Mouse (Mus musculus) ES-E14 (cell line): ENCODE measurements around the gene Ncam1. TPM values are rescaled to one million over a fixed set of nuclear protein-coding genes. Genes with fewer than 3 reads are reported as not detected.

Experiments
- DNase-seq: peaks from one replicate; pipeline ENCODE4 v3.0.0-alpha.2; 2013; ENCODE audit warnings: low read depth, low spot score
- H3K27ac ChIP-seq: 2 replicates; pipeline ENCODE4 v1.5.1; 2012; ENCODE audit warnings: low read depth, mild to moderate bottlenecking, low read length, moderate library complexity, mixed read lengths; ENCODE audit not compliant: poor library complexity, insufficient read depth, severe bottlenecking
- H3K36me3 ChIP-seq: 2 replicates; pipeline ENCODE4 v1.6.1; 2012; ENCODE audit warnings: mild to moderate bottlenecking, low read length, moderate library complexity, mixed read lengths; ENCODE audit not compliant: control insufficient read depth, poor library complexity, insufficient read depth, severe bottlenecking
- H3K4me1 ChIP-seq, 2 experiments: fragments of 150-350 bp in 1 of 2; sonication (generic) in 1 of 2; 2 replicates each; pipeline ENCODE4 v1.6.1; 2012; ENCODE audit warnings: low read length in 2 of 2, mild to moderate bottlenecking in 1 of 2, mixed read lengths in 1 of 2; ENCODE audit not compliant: control insufficient read depth in 2 of 2, insufficient read depth in 2 of 2, poor library complexity in 1 of 2
- H3K4me3 ChIP-seq, 2 experiments: fragments of 150-350 bp in 1 of 2; sonication (generic) in 1 of 2; 2 replicates each; pipeline ENCODE4 v1.5.1; 2012; ENCODE audit warnings: low read length in 2 of 2, low read depth in 1 of 2, mild to moderate bottlenecking in 1 of 2, mixed read lengths in 1 of 2; ENCODE audit not compliant: insufficient read depth in 1 of 2, poor library complexity in 1 of 2, severe bottlenecking in 1 of 2
- H3K9ac ChIP-seq: 2 replicates; pipeline ENCODE4 v1.6.1; 2012; ENCODE audit warnings: low read depth, mild to moderate bottlenecking, low read length, mixed read lengths; ENCODE audit not compliant: poor library complexity, insufficient read depth, severe bottlenecking
- H3K9me3 ChIP-seq: fragments of 150-350 bp; sonication (generic); 2 replicates; pipeline ENCODE4 v1.6.1; 2012; ENCODE audit warnings: low read depth, mild to moderate bottlenecking, low read length; ENCODE audit not compliant: control insufficient read depth, insufficient read depth
- CHD2 ChIP-seq: IDR thresholded peaks from 2 replicates; pipeline ENCODE4 v1.6.1; 2014; ENCODE audit warnings: mild to moderate bottlenecking, low read depth, low read length, inconsistent platforms
- HCFC1 ChIP-seq: IDR thresholded peaks from 2 replicates; pipeline ENCODE4 v1.6.1; 2012; ENCODE audit warnings: low read length, inconsistent platforms, borderline replicate concordance; ENCODE audit not compliant: insufficient read depth
- MAFK ChIP-seq: IDR thresholded peaks from 2 replicates; pipeline ENCODE4 v1.6.1; 2014; ENCODE audit warnings: mild to moderate bottlenecking, low read depth, low read length, inconsistent platforms; ENCODE audit not compliant: insufficient read depth
- ZC3H11A ChIP-seq: IDR thresholded peaks from 2 replicates; pipeline ENCODE4 v1.6.1; 2012; ENCODE audit warnings: low read depth, mild to moderate bottlenecking, inconsistent platforms, low read length, borderline replicate concordance
- ZNF384 ChIP-seq: IDR thresholded peaks from 2 replicates; pipeline ENCODE4 v1.6.1; 2012; ENCODE audit warnings: low read depth, low read length, inconsistent platforms
- in situ Hi-C, 2 experiments: fragments of 600-800 bp; cut with MboI; formaldehyde crosslinking; loops; one replicate each; pipeline ENCODE4 v1.15.1; 2025; ENCODE audit warnings: low sequenced_read_pairs in 2 of 2, inconsistent platforms in 1 of 2; ENCODE audit not compliant: unreplicated experiment in 2 of 2
- total RNA-seq: library from RNA; depleted of rRNA; stranded (reverse); fragments of 300-350 nt; gene quantifications from 2 replicates; pipeline ENCODE4 v1.2.3, GENCODE M21; 2012

Ncam1 gene
- total RNA-seq, 1 experiment = 36.8 TPM

GRCm38 (mm10) chr9:49683566-49684273, 115.0 kb downstream of the Ncam1 start:
- H3K4me1 ChIP-seq = no peaks in the 10 kb centered on the region
- no peak for DNase-seq
- TF ChIP-seq ZNF384 = no peak
- TF ChIP-seq ZC3H11A = no peak
- no peak for TF ChIP-seq MAFK
- no peak for TF ChIP-seq CHD2
- no peak for TF ChIP-seq HCFC1
- no peak overlapping the region for H3K4me3 ChIP-seq
- H3K27ac ChIP-seq = no peak overlapping the region
- no peak overlapping the region for H3K9ac ChIP-seq
- in situ Hi-C loops = no loop called here
- no peaks in the 10 kb centered on the region for H3K9me3 ChIP-seq
- no peaks in the 10 kb centered on the region for H3K36me3 ChIP-seq

GRCm38 (mm10) chr9:49681848-49682469, 116.8 kb downstream of the Ncam1 start:
- Histone ChIP-seq H3K9ac (no peak overlapping the region), H3K36me3 (no peaks in the 10 kb centered on the region), H3K4me1 (no peaks in the 10 kb centered on the region), H3K4me3 (no peak overlapping the region), H3K9me3 (no peaks in the 10 kb centered on the region), H3K27ac (no peak overlapping the region)
- in situ Hi-C loops = no loop called here
- DNase-seq = no peak
- TF ChIP-seq ZC3H11A = no peak
- no peak for TF ChIP-seq CHD2
- no peak for TF ChIP-seq MAFK
- no peak for TF ChIP-seq ZNF384
- TF ChIP-seq HCFC1 = no peak

GRCm38 (mm10) chr9:49679270-49679669, 119.5 kb downstream of the Ncam1 start:
- Histone ChIP-seq H3K9me3 (no peaks in the 10 kb centered on the region), H3K36me3 (no peaks in the 10 kb centered on the region), H3K9ac (no peak overlapping the region), H3K4me1 (no peaks in the 10 kb centered on the region), H3K27ac (no peak overlapping the region), H3K4me3 (no peak overlapping the region)
- no peak for DNase-seq
- TF ChIP-seq MAFK (no peak), ZNF384 (no peak), HCFC1 (no peak), CHD2 (no peak), ZC3H11A (no peak)
- in situ Hi-C loops = no loop called here

GRCm38 (mm10) chr9:49675696-49676465, 122.8 kb downstream of the Ncam1 start:
- Histone ChIP-seq H3K9me3 (no peaks in the 10 kb centered on the region), H3K9ac (no peak overlapping the region), H3K4me1 (0 out of 4 replicates have a peak, but pooled peaks cover 0 to 1% of the 10 kb centered on the region in 2 experiments), H3K27ac (no peak overlapping the region), H3K36me3 (no peaks in the 10 kb centered on the region), H3K4me3 (no peak overlapping the region)
- in situ Hi-C loops = no loop called here
- DNase-seq = no peak
- no peak for TF ChIP-seq MAFK
- no peak for TF ChIP-seq HCFC1
- no peak for TF ChIP-seq ZNF384
- no peak for TF ChIP-seq ZC3H11A
- no peak for TF ChIP-seq CHD2
